Mouse (Mus musculus) thymus, adult 2 months (tissue): ENCODE data around the gene Hlx.

ENCODE experiments used
- CTCF ChIP-seq: fragments of 200-500 bp; IDR thresholded peaks from 2 replicates; pipeline ENCODE4 v1.5.1; 2012; ENCODE audit warnings: mild to moderate bottlenecking, control low read depth, low read length, moderate library complexity, borderline replicate concordance; ENCODE audit not compliant: control insufficient read depth, poor library complexity, insufficient read depth; ENCODE audit errors: extremely low read depth
- POLR2A ChIP-seq: fragments of 200-500 bp; IDR thresholded peaks from 2 replicates; pipeline ENCODE4 v1.6.1; 2012; ENCODE audit warnings: mild to moderate bottlenecking, low read length, control low read depth, moderate library complexity; ENCODE audit not compliant: control insufficient read depth, poor library complexity, insufficient read depth; ENCODE audit errors: extremely low read depth

- no peak for TF ChIP-seq CTCF
- no peak for TF ChIP-seq POLR2A
Observed at GRCm38 (mm10) chr1:184699295-184699694, 33.1 kb downstream of the Hlx start.
